Mouse (Mus musculus) liver, postnatal 0 days (tissue): ENCODE results near the gene Gpn3. TPM values are rescaled to one million over a fixed set of nuclear protein-coding genes. Genes with fewer than 3 reads are reported as not detected.

Experiments
- ATAC-seq: fragments of 200-750 bp; cut with Nextera tagmentation; 2 replicates; pipeline ENCODE4 v1.8.0; 2017; ENCODE audit warnings: mild to moderate bottlenecking, moderate library complexity
- DNase-seq: peaks from one replicate; pipeline ENCODE4 v3.0.0-alpha.2; 2016
- H3K27ac ChIP-seq: fragments of 300-500 bp; sonication (generic); 2 replicates; pipeline ENCODE4 v1.5.1; 2014; ENCODE audit warnings: antibody characterized with exemption, moderate library complexity, mild to moderate bottlenecking, low read depth
- H3K27me3 ChIP-seq: fragments of 300-500 bp; sonication (generic); 2 replicates; pipeline ENCODE4 v1.6.1; 2014; ENCODE audit warnings: low read length, control low read depth, mixed read lengths; ENCODE audit not compliant: insufficient read depth
- H3K36me3 ChIP-seq: fragments of 300-500 bp; sonication (generic); replicated peaks from 2 replicates; pipeline ENCODE4 v1.6.1; 2014; ENCODE audit warnings: mild to moderate bottlenecking, control low read depth, low read length, moderate library complexity, mixed read lengths; ENCODE audit not compliant: insufficient read depth
- H3K4me1 ChIP-seq: fragments of 300-500 bp; sonication (generic); 2 replicates; pipeline ENCODE4 v1.6.1; 2014; ENCODE audit warnings: antibody characterized with exemption, mild to moderate bottlenecking, control low read depth; ENCODE audit not compliant: insufficient read depth
- H3K4me2 ChIP-seq: fragments of 300-500 bp; sonication (generic); 2 replicates; pipeline ENCODE4 v1.6.1; 2014; ENCODE audit warnings: low read depth, mild to moderate bottlenecking, low read length, moderate library complexity, mixed read lengths
- H3K4me3 ChIP-seq: fragments of 300-500 bp; sonication (generic); 2 replicates; pipeline ENCODE4 v1.5.1; 2014; ENCODE audit warnings: low read depth, low read length
- H3K9ac ChIP-seq: fragments of 300-500 bp; sonication (generic); replicated peaks from 2 replicates; pipeline ENCODE4 v1.6.1; 2014; ENCODE audit warnings: mild to moderate bottlenecking, moderate library complexity
- H3K9me3 ChIP-seq: fragments of 300-500 bp; sonication (generic); 2 replicates; pipeline ENCODE4 v1.6.1; 2016; ENCODE audit warnings: mild to moderate bottlenecking, control low read depth, low read length, mixed read lengths
- CTCF ChIP-seq: sonication (generic); IDR thresholded peaks from 2 replicates; pipeline ENCODE4 v1.5.1; 2016; ENCODE audit warnings: antibody characterized with exemption, low read depth
- EP300 ChIP-seq: IDR thresholded peaks from 2 replicates; pipeline ENCODE4 v1.6.1; 2016; ENCODE audit warnings: antibody characterized with exemption, low read depth, mild to moderate bottlenecking
- WGBS: fragments of 180-500 bp; shearing (Covaris S2); extraction: QIAGEN DNeasy Blood & Tissue Kit; methylation state at CpG from one replicate; pipeline ENCODE4 v1.1.7; 2014; ENCODE audit not compliant: insufficient replicate concordance; 5-methylcytosine and 5-hydroxymethylcytosine counted together
- polyA plus RNA-seq: library from polyadenylated mRNA; unstranded; fragments of >200 nt; fragmentation: Nextera tagmentation; extraction: Ambion mirVana; gene quantifications from 2 replicates; pipeline ENCODE4 v1.2.1, GENCODE M21; 2015

Gpn3 gene
- polyA plus RNA-seq, 1 experiment from 2014 or later: 26.7 TPM

DNA sequence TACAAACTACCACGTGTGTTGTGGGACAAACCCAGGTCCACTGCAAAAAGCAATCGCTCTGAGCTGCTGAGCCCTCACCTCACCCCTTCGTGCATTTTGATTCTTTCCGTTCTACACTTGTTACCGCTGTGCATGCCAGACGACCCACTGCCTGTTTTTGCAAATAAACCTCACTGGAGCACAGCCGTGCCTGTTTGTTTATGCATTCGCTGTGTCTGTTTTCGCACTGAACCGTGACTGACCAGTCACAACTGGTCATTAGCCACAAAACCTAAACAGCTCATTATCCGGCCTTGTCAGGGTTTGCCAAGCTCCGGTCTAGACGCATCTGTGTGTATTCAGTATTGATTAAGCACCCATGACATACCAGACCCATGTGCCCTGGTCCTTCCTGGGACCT is 30.5 kb downstream of the Gpn3 start:
- no peak for DNase-seq
- Histone ChIP-seq H3K9me3 (no peaks in the 10 kb centered on the region), H3K27ac (no peak overlapping the region), H3K4me3 (no peak overlapping the region), H3K4me2 (no peak overlapping the region), H3K36me3 (peaks cover 87% of the 10 kb centered on the region), H3K9ac (no peak overlapping the region), H3K27me3 (no peaks in the 10 kb centered on the region), H3K4me1 (peaks cover 9% of the 10 kb centered on the region)
- no peak for TF ChIP-seq EP300
- TF ChIP-seq CTCF: no peak
- 84% methylated on average over 13 of the region's 13 CpGs for WGBS
- no peak for ATAC-seq

DNA sequence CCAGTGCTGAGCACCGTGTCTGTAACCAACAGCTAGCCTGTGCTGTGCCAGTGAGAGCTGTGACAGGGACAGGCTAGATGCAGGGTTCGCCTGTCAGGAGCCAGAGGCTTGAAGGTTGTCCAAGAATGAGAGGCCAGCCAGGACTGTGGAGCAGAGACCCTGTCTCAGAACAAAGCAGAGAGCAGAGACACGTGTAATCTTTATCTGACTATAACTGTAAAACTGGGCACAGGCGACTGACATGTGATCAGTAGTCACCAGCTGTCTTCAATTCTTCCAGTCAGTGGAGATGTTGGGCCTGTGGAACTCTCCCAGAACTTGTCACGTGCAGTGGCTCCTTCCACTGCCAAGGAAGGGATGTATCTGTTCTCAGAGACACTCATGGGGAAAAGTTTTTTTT is 31.1 kb downstream of the Gpn3 start:
- H3K9me3 ChIP-seq: no peaks in the 10 kb centered on the region
- H3K4me1 ChIP-seq: peaks cover 9% of the 10 kb centered on the region
- no peak for ATAC-seq
- H3K27me3 ChIP-seq: no peaks in the 10 kb centered on the region
- no peak overlapping the region for H3K4me2 ChIP-seq
- H3K4me3 ChIP-seq: no peak overlapping the region
- H3K36me3 ChIP-seq: peaks cover 82% of the 10 kb centered on the region
- 84% methylated on average over 5 of the region's 5 CpGs for WGBS
- no peak for DNase-seq
- H3K9ac ChIP-seq: no peak overlapping the region
- no peak for TF ChIP-seq CTCF
- H3K27ac ChIP-seq: no peak overlapping the region

DNA sequence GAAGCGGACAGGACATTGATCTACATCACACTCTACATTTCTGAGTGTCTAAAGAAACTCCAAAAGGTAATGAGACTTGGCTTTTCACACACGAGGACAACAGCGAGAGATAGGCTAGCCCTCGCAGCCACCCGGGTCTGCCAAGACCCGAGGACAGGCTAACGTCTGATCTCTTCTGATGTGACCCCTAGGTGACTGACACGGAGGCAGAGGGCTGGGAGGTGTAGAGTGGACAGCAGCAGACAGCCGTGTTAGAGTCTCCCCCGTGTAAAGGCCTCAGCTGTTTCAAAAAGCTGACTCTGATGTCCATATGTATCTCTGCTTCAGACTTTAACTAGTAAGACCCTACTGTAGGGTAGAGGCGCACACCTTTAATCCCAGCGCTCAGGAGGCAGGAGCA is 31.7 kb downstream of the Gpn3 start:
- Histone ChIP-seq H3K4me3 (no peak overlapping the region), H3K4me2 (no peak overlapping the region), H3K9me3 (no peaks in the 10 kb centered on the region), H3K27me3 (no peaks in the 10 kb centered on the region), H3K9ac (no peak overlapping the region), H3K4me1 (peaks cover 9% of the 10 kb centered on the region), H3K36me3 (peaks cover 77% of the 10 kb centered on the region), H3K27ac (no peak overlapping the region)
- DNase-seq (no peak), ATAC-seq (no peak)
- WGBS: 90% methylated on average over 12 of the region's 12 CpGs
- TF ChIP-seq EP300 (no peak), CTCF (no peak)

DNA sequence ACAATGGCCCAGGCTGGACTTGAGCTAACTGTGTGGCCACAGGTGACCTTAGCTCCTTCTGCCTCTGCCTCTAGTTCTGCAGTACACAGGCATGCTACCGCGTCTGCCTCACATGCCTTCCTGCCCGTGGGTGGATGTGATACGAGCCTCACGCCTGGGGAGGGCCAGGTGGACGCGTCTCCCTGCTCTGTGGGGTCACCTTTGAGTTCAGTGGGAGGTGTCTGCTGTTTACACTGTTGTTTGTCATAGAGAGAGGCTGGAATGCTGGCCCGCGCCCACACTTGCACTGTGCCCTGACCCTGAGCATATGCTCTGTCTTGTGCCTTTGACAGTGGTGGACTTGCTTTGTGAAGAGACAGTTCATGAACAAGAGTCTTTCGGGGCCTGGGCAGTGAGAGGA is 33.9 kb downstream of the Gpn3 start:
- no peak overlapping the region for H3K4me3 ChIP-seq
- H3K9ac ChIP-seq: no peak overlapping the region
- no peak for TF ChIP-seq CTCF
- no peak for TF ChIP-seq EP300
- H3K36me3 ChIP-seq: peaks cover 59% of the 10 kb centered on the region
- H3K27me3 ChIP-seq: no peaks in the 10 kb centered on the region
- no peak overlapping the region for H3K27ac ChIP-seq
- peak; percentile 60 for ATAC-seq
- DNase-seq: no peak
- WGBS: 79% methylated on average over 10 of the region's 10 CpGs
- H3K4me1 ChIP-seq: peaks cover 1% of the 10 kb centered on the region
- H3K9me3 ChIP-seq: no peaks in the 10 kb centered on the region
- H3K4me2 ChIP-seq: no peak overlapping the region

DNA sequence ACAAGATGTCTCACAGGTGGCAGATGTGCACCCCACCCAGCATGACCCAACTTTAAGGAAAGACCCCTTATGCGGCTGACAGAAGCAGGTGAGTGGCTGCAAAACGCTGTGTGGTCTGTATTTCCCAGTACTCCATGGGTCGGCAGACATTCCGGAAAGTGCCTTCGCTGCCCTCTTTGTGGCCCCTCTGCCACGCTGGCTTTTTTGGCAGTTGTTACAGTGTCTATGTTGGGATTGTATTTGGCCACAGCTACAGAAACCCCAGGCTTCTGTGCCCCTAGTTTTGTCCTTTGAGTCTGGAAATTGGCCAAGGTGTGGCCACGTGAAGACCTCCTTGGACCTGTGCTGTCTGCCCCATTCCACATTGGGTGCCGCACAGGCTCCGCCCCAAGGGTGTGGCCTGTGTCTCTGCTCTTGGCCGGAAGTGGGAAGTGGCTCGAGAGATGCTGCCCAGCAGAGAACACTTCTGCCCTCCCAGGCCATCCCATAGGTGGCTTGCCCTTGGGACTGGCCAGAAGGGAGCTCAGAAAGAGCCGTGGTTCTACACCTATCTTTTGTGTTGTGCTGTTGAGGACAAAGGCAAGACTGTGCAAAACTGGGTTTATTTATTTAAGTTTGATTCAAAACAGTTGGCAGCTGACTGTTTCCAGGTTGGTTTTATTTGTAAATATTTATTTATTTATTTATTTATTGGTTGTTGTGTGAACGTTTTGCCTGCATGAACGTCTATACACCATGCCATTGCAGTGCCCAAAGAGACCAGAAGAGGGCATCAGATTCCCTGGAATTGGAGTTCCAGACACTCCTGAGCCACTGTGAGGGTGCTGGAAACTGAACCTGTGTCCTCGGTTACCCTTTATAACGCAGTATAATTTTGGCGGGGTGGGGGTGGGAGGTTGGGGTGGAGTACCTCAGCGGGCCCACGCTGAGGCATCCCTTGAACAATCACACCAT is 38.3 kb downstream of the Gpn3 start:
- WGBS: 87% methylated on average over 19 of the region's 19 CpGs
- Histone ChIP-seq H3K4me3 (no peak overlapping the region), H3K27me3 (no peaks in the 10 kb centered on the region), H3K9me3 (no peaks in the 10 kb centered on the region), H3K27ac (no peak overlapping the region), H3K4me1 (no peaks in the 10 kb centered on the region), H3K9ac (no peak overlapping the region), H3K4me2 (no peak overlapping the region), H3K36me3 (peaks cover 23% of the 10 kb centered on the region)
- no peak for DNase-seq
- no peak for ATAC-seq
- no peak for TF ChIP-seq EP300
- TF ChIP-seq CTCF: peak; percentile 37

DNA sequence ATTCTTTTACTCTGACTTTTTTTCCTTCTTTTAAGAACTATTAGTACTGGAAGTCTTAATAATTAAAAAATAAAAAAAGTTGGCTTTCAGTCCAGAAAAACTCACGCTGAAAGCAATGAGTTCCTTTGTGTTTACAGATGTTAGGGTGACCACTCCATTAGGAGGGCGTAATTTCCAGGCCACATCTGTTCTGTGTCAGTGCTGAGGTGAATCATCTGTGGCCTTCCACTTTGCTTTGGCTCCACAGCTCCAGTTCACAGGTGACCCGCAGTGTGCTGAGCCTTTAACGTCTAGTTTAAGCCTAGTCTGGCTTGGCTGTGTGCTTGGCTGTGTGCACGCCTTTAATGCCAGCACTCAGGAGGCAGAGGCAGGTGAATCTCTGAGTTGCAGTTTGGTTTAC is 40.2 kb downstream of the Gpn3 start:
- H3K9ac ChIP-seq: no peak overlapping the region

More for the DNA sequence above, 40.2 kb downstream of the Gpn3 start:
- H3K9me3 ChIP-seq: no peaks in the 10 kb centered on the region
- ATAC-seq (no peak), DNase-seq (no peak)
- no peak overlapping the region for H3K27ac ChIP-seq
- H3K4me1 ChIP-seq: no peaks in the 10 kb centered on the region
- TF ChIP-seq CTCF (no peak), EP300 (no peak)
- no peak overlapping the region for H3K4me3 ChIP-seq
- 73% methylated on average over 5 of the region's 5 CpGs for WGBS
- no peak overlapping the region for H3K4me2 ChIP-seq
- H3K36me3 ChIP-seq: peaks cover 6% of the 10 kb centered on the region
- no peaks in the 10 kb centered on the region for H3K27me3 ChIP-seq
